Mouse (Mus musculus): ENCODE measurements around the gene Slc18a2. TPM values are rescaled to one million over a fixed set of nuclear protein-coding genes. Genes with fewer than 3 reads are reported as not detected.

Slc18a2 gene
- total RNA-seq, 2 experiments from 2014 or later, result 1.2 to 1.4 TPM

DNA sequence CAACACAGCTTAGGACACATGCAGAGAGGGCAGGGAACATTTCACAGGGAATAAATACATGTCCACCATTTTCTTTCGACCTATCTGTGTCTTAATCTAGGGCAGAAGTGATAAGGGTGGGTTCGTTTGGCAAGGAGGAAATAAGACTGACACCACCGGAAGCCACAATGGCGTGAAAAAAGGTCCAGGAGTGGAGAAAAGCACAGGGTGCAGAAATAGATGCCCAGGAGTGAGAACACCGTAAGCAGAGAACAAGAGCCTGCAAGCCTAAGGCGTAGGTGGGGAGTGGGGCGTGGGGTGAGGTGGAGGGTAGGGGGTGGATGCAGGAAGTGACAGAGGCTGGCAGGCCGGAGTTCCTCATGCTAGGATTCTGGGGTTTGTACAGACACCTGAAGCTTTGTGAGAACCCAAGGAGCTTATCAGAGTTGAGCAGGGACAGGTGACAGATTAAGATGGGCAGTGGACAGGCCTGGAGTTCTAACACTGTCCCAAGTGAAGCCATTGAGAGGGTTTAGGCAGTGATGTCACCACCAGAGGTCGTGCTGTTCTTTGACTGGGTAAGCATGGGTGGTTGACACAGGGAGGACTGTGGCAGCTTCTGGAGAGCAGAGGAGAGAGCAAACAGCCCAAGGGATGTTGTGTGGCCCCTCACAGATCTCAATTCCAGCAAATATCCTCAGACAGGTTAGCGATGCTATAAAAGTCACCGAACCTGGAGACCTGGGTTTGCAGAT is 12.0 kb upstream of the Slc18a2 start:
- Histone ChIP-seq H3K4me3 (no peak overlapping the region), H3K27ac (no peak overlapping the region)
- TF ChIP-seq CTCF (conservative IDR thresholded peaks at IDR 0.05), result peak; percentile 43
- DNase-seq (ENCODE audit: low spot score in 2 of 2), result no peak

DNA sequence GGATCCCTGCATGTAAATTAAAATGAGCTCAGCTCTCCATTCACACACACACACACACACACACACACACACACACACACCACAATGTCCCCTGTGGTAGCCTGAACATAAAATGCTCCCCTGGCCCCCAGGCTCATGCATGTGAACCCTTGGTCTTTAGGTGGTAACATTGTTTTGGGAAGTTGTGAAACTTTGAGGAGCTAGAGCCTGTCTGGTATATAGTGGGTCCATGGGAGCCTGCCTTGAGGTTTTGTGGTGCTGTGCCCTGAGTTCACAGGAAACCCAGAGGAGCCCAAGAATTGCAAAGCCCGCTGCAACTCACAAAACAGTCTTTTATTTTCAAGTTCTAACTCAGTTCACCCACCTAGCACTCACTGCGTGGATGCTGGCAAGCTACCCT is 8.0 kb upstream of the Slc18a2 start:
- Histone ChIP-seq H3K27ac (no peak overlapping the region), H3K4me3 (no peak overlapping the region)
- no peak for TF ChIP-seq CTCF (conservative IDR thresholded peaks at IDR 0.05)
- no peak for DNase-seq (ENCODE audit: low spot score in 2 of 2)

- TF ChIP-seq CTCF (conservative IDR thresholded peaks at IDR 0.05), result no peak
- Histone ChIP-seq H3K27ac (no peak overlapping the region), H3K4me3 (no peak overlapping the region)
- DNase-seq (ENCODE audit: low spot score in 2 of 2), result no peak
Observed at GRCm38 (mm10) chr19:59259633-59260032, 1.1 kb upstream of the Slc18a2 start.

GRCm38 (mm10) chr19:59261604-59262003 is 908 bp downstream of the Slc18a2 start:
- DNase-seq (ENCODE audit: low spot score in 2 of 2), result no peak

DNA sequence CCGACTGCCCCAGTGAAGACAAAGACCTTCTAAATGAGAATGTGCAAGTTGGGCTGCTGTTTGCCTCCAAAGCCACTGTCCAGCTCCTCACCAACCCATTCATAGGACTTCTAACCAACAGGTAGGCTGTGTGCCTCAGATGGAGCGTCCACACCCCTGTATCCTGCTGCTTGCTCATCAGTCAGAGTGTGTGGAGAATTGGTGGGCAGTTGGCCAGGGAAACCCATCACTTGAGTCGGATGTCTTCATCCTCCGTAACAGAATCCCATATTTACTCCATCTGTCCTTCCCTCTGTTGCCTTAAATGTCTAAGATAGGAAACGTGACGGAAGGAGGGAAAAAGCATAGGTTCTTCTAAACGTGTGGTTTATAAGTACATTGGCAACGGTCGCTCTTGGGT is 2.5 kb downstream of the Slc18a2 start:
- no peak overlapping the region for H3K27ac ChIP-seq
- no peak overlapping the region for H3K4me3 ChIP-seq
- no peak for TF ChIP-seq CTCF (conservative IDR thresholded peaks at IDR 0.05)
- peak; percentile 23 to 24 for DNase-seq (ENCODE audit: low spot score in 2 of 2)

More at GRCm38 (mm10) chr19:59261604-59262003, 908 bp downstream of the Slc18a2 start:
- Histone ChIP-seq H3K4me3 (no peak overlapping the region), H3K27ac (no peak overlapping the region)
- TF ChIP-seq CTCF (conservative IDR thresholded peaks at IDR 0.05), result no peak

GRCm38 (mm10) chr19:59264838-59265532 is 4.3 kb downstream of the Slc18a2 start:
- no peak overlapping the region for H3K27ac ChIP-seq
- TF ChIP-seq CTCF (conservative IDR thresholded peaks at IDR 0.05), result no peak
- DNase-seq (ENCODE audit: low spot score in 2 of 2), result no peak
- no peak overlapping the region for H3K4me3 ChIP-seq

DNA sequence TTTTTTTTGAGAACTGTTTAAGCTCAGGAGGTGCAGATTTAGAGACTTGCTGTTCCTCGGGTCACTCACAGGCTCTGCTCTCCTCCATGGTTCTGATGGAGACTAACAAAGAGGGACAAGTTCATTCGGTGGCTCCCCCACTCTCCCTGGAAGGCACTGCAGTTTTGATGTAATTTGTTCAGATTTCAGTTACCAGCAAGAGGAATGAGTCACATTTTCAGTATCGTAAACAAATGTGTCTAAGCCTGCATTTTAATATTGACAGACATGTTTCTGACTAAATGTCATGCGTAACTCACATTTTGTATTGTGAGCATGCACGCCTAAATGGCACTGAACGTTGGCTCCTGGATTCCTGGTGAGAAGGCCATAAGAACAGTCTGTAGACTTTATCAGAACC is 5.2 kb downstream of the Slc18a2 start:
- DNase-seq (ENCODE audit: low spot score in 2 of 2), result peak in 1 of 2 experiments; percentile 32
- H3K4me3 ChIP-seq, result no peak overlapping the region
- TF ChIP-seq CTCF (conservative IDR thresholded peaks at IDR 0.05), result peak; percentile 33
- H3K27ac ChIP-seq, result no peak overlapping the region

GRCm38 (mm10) chr19:59267417-59267963 is 6.8 kb downstream of the Slc18a2 start:
- no peak for TF ChIP-seq CTCF (conservative IDR thresholded peaks at IDR 0.05)
- H3K27ac ChIP-seq, result no peak overlapping the region
- no peak overlapping the region for H3K4me3 ChIP-seq
- DNase-seq (ENCODE audit: low spot score in 2 of 2), result no peak

DNA sequence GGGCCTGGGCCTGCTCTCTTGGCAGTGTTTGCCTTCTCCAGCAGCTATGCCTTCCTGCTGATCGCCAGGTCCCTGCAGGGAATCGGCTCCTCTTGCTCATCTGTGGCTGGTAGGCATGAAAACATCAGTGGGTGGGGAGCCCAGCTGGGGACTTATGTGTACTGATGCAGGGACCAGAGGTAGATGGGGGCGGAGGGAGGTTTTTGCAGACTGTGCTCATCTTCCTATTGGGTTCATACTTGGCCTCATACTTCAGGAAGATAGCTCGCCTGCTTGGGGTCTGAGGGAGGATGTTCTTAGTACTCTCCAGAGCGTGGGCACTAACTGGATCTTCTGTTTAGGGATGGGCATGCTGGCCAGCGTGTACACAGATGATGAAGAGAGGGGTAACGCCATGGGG is 12.5 kb downstream of the Slc18a2 start:
- no peak overlapping the region for H3K27ac ChIP-seq
- H3K4me3 ChIP-seq, result no peak overlapping the region
- TF ChIP-seq CTCF (conservative IDR thresholded peaks at IDR 0.05), result no peak
- DNase-seq (ENCODE audit: low spot score in 2 of 2), result no peak

- TF ChIP-seq CTCF (conservative IDR thresholded peaks at IDR 0.05), result no peak
- Histone ChIP-seq H3K4me3 (no peak overlapping the region), H3K27ac (no peak overlapping the region)
- no peak for DNase-seq (ENCODE audit: low spot score in 2 of 2)
Observed at GRCm38 (mm10) chr19:59276354-59276753, 15.7 kb downstream of the Slc18a2 start.

DNA sequence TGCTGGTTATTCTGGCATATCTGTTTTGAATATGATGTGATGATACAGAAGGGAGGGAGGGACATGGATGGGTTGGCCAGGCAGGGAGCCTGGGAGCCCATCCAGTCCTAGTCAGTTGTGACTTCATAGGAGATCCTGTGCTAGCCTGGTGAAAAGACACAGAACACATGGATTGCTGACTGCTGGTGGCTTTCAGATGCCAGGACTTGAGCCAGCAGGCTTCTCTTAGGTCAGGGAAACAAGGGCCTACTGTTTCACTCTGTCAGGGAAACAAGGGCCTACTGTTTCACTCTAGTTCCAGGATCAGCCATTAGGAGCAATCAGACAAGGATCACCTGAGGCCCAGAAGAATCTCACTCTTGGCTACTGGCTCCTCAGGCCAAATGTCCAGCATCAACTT is 20.1 kb downstream of the Slc18a2 start:
- no peak overlapping the region for H3K27ac ChIP-seq
- DNase-seq (ENCODE audit: low spot score in 2 of 2), result no peak
- no peak for TF ChIP-seq CTCF (conservative IDR thresholded peaks at IDR 0.05)
- no peak overlapping the region for H3K4me3 ChIP-seq

DNA sequence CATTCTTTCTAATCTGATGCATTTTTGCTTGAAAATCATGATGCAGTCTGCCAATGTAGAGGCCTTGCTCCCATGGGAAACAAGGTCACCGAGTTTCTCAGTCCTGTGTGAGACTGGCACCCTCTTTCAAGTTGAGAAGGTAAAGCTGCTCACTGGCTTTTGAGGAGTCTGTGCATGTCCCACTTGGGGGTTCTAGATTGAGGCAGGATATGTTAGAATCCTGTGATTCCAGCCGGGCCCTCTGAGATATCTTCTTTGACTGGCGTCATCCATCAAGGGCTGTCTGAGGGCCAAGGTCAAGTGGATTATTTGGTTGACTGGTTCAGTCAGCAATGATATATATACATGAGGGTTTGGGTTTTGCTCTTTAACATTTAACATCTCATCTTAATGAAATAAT is 21.3 kb downstream of the Slc18a2 start:
- peak overlapping the region; percentile 67; the same call in 1 of the 2 replicates for H3K27ac ChIP-seq
- H3K4me3 ChIP-seq, result no peak overlapping the region
- no peak for DNase-seq (ENCODE audit: low spot score in 2 of 2)
- TF ChIP-seq CTCF (conservative IDR thresholded peaks at IDR 0.05), result no peak

- Histone ChIP-seq H3K4me3 (no peak overlapping the region), H3K27ac (no peak overlapping the region)
- DNase-seq (ENCODE audit: low spot score in 2 of 2), result no peak
- TF ChIP-seq CTCF (conservative IDR thresholded peaks at IDR 0.05), result no peak
Observed at GRCm38 (mm10) chr19:59289042-59289441, 28.3 kb downstream of the Slc18a2 start.

All from layer of hippocampus, adult 2 months (tissue).